Mouse (Mus musculus): ENCODE measurements around the gene Gls.

- TF ChIP-seq CTCF (IDR thresholded peaks at IDR 0.05; ENCODE audit: low read depth), result no peak
- no peak for TF ChIP-seq EP300 (optimal IDR thresholded peaks at IDR 0.05)
Measured at GRCm38 (mm10) chr1:52179939-52180568, 53.0 kb downstream of the Gls start.
